Mouse (Mus musculus) olfactory bulb, adult 2 months (tissue): ENCODE results near the gene Snx1.

Experiments
- CTCF ChIP-seq: fragments of 200-500 bp; IDR thresholded peaks from 2 replicates; pipeline ENCODE4 v1.5.1; 2012; ENCODE audit warnings: low read depth, mild to moderate bottlenecking, low read length, moderate library complexity; ENCODE audit not compliant: insufficient read depth
- POLR2A ChIP-seq: fragments of 200-500 bp; IDR thresholded peaks from 2 replicates; pipeline ENCODE4 v1.6.1; 2012; ENCODE audit warnings: mild to moderate bottlenecking, low read depth, low read length, moderate library complexity; ENCODE audit not compliant: insufficient read depth

DNA sequence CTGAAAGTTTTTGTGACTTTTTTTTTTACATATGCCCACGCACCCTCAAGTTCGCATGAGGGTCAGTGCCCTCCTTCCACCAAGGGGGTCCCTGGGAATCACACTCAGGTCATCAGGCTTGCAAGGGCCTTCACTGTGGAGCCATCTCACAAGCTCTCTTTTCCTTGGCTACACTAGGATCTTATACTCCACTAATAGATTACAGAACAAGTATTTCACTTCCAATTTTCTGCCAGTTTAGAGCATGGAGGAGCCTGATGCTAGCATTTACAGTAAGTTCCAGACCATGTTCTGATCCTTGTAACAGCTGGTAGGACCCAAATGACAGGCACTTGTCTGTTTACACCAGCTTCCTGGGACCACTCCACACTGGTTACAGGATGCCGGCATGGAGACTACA, 48.3 kb downstream of the Snx1 start:
- TF ChIP-seq CTCF (no peak), POLR2A (no peak)
